In genomic region chr1:155320091-155320833, GRCm38 (mm10) we compare ENCODE assay signal across 15 mouse cellular contexts.
A peak's percentile ranks its signal among the peaks of the same experiment; 100 is the strongest.
DNase-seq lines count a peak whose midpoint lies in the region; ATAC-seq lines count a peak whose summit lies in the region.
"Had no signal": no experiment of that assay in that cellular context is flagged by ENCODE, and none has a peak within 500 bp of the region (broad histone marks: within the 10 kb centered on the region; RNA-seq: fewer than 3 reads in every experiment).

No protein-coding gene starts in this region.

- 42% methylated on average over 7 of the region's 7 CpGs for WGBS in hindbrain, embryonic 13.5 days
- 70% methylated on average over 7 of the region's 7 CpGs for WGBS in hindbrain, embryonic 10.5 days
- 28% methylated on average over 7 of the region's 7 CpGs for WGBS in liver, embryonic 15.5 days (ENCODE audit: insufficient replicate concordance)
- WGBS in midbrain, embryonic 16.5 days: 33% methylated on average over 7 of the region's 7 CpGs

- H3K4me3 ChIP-seq in hindbrain, embryonic 13.5 days: no peak overlapping the region
- H3K4me3 ChIP-seq in hindbrain, embryonic 10.5 days: no peak overlapping the region
- no peak overlapping the region for H3K4me3 ChIP-seq in liver, embryonic 15.5 days (replicated peaks)
- H3K4me3 ChIP-seq in midbrain, embryonic 16.5 days (ENCODE audit: low read depth, low read length): no peak overlapping the region
- H3K4me3 ChIP-seq: intestine, embryonic 15.5 days; megakaryocyte, embryonic 14.5 days had no signal

- H3K4me1 ChIP-seq in hindbrain, embryonic 13.5 days (replicated peaks): peaks cover 15% of the 10 kb centered on the region
- peaks cover 2% of the 10 kb centered on the region; the same call in 1 of the 2 replicates for H3K4me1 ChIP-seq in hindbrain, embryonic 10.5 days (replicated peaks)
- peaks cover 24% of the 10 kb centered on the region for H3K4me1 ChIP-seq in liver, embryonic 15.5 days (replicated peaks)
- peaks cover 11% of the 10 kb centered on the region; the same call in 1 of the 2 replicates for H3K4me1 ChIP-seq in midbrain, embryonic 16.5 days (ENCODE audit: control insufficient read depth, insufficient read depth, low read length)
- H3K4me1 ChIP-seq: intestine, embryonic 15.5 days had no signal

- ATAC-seq in hindbrain, embryonic 13.5 days (ENCODE audit: low FRiP score): no peak
- peak; percentile 68 for ATAC-seq in erythroid progenitor cell, adult 5-6 weeks (replicated peaks; ENCODE audit: low FRiP score, poor library complexity, severe bottlenecking)
- ATAC-seq in liver, embryonic 15.5 days (ENCODE audit: insufficient read depth): peak; percentile 90
- ATAC-seq in midbrain, embryonic 16.5 days: no peak
- ATAC-seq: intestine, embryonic 15.5 days had no signal

- no peak for DNase-seq in hindbrain, embryonic 10.5 days (ENCODE audit: low spot score)
- DNase-seq in adrenal gland, postnatal 14 days: no peak
- DNase-seq in kidney, postnatal 14 days: no peak
- no peak for DNase-seq in thymus, postnatal 4 days
- DNase-seq: adrenal gland, postnatal 25 days; B cell, adult 2 months; layer of hippocampus, postnatal 36 days; thymus, adult 18-20 months had no signal

- H3K36me3 ChIP-seq in hindbrain, embryonic 13.5 days: no peaks in the 10 kb centered on the region
- H3K36me3 ChIP-seq in hindbrain, embryonic 10.5 days: no peaks in the 10 kb centered on the region
- H3K36me3 ChIP-seq in liver, embryonic 15.5 days (replicated peaks): 0 out of 2 replicates have a peak, but pooled peaks cover 4% of the 10 kb centered on the region
- peaks cover 2% of the 10 kb centered on the region; the same call in 1 of the 2 replicates for H3K36me3 ChIP-seq in midbrain, embryonic 16.5 days (ENCODE audit: control insufficient read depth, insufficient read depth, low read length)
- H3K36me3 ChIP-seq: intestine, embryonic 15.5 days had no signal

- H3K9ac ChIP-seq in hindbrain, embryonic 13.5 days: 0 out of 2 replicates have a peak overlapping the region, but pooled peaks have one; percentile 19
- H3K9ac ChIP-seq in liver, embryonic 15.5 days: no peak overlapping the region
- no peak overlapping the region for H3K9ac ChIP-seq in midbrain, embryonic 16.5 days (ENCODE audit: low read depth, low read length)
- H3K9ac ChIP-seq: intestine, embryonic 15.5 days had no signal

- no peaks in the 10 kb centered on the region for H3K9me3 ChIP-seq in hindbrain, embryonic 13.5 days
- no peaks in the 10 kb centered on the region for H3K9me3 ChIP-seq in hindbrain, embryonic 10.5 days
- no peaks in the 10 kb centered on the region for H3K9me3 ChIP-seq in liver, embryonic 15.5 days (replicated peaks)
- no peaks in the 10 kb centered on the region for H3K9me3 ChIP-seq in midbrain, embryonic 16.5 days (replicated peaks; ENCODE audit: control insufficient read depth, low read length, poor library complexity, severe bottlenecking)
- H3K9me3 ChIP-seq: intestine, embryonic 15.5 days; megakaryocyte, embryonic 14.5 days had no signal

- no peaks in the 10 kb centered on the region for H3K27me3 ChIP-seq in hindbrain, embryonic 13.5 days
- H3K27me3 ChIP-seq in hindbrain, embryonic 10.5 days (ENCODE audit: insufficient read depth, poor library complexity, severe bottlenecking): no peaks in the 10 kb centered on the region
- H3K27me3 ChIP-seq in liver, embryonic 15.5 days: no peaks in the 10 kb centered on the region
- no peaks in the 10 kb centered on the region for H3K27me3 ChIP-seq in midbrain, embryonic 16.5 days (ENCODE audit: control insufficient read depth, insufficient read depth, low read depth, low read length)
- H3K27me3 ChIP-seq: intestine, embryonic 15.5 days; megakaryocyte, embryonic 14.5 days had no signal

- peak overlapping the region; percentile 76 for H3K27ac ChIP-seq in hindbrain, embryonic 13.5 days
- no peak overlapping the region for H3K27ac ChIP-seq in hindbrain, embryonic 10.5 days
- H3K27ac ChIP-seq in liver, embryonic 15.5 days (replicated peaks): 0 out of 2 replicates have a peak overlapping the region, but pooled peaks have one; percentile 5
- peak overlapping the region; percentile 64 for H3K27ac ChIP-seq in midbrain, embryonic 16.5 days (ENCODE audit: low read length)
- H3K27ac ChIP-seq: intestine, embryonic 15.5 days; kidney, postnatal 0 days had no signal

- H3K4me2 ChIP-seq in hindbrain, embryonic 13.5 days: no peak overlapping the region
- peak overlapping the region; percentile 46 for H3K4me2 ChIP-seq in liver, embryonic 15.5 days
- no peak overlapping the region for H3K4me2 ChIP-seq in midbrain, embryonic 16.5 days (ENCODE audit: low read length)
- H3K4me2 ChIP-seq: intestine, embryonic 15.5 days had no signal

Comparison
In these comparisons a context has a peak if more than half of its experiments do, and no peak if none do; other contexts are left out.
1. ATAC-seq: peak in erythroid progenitor cell, adult 5-6 weeks (single experiment) and liver, embryonic 15.5 days (single experiment); none in hindbrain, embryonic 13.5 days (single experiment) and midbrain, embryonic 16.5 days (single experiment).